Mouse (Mus musculus): ENCODE measurements around the gene Raf1.
A peak's percentile ranks its signal among the peaks of the same experiment; 100 is the strongest.

The Raf1 gene

GRCm38 (mm10) chr6:115610301-115610700 lies 66.1 kb downstream of the Raf1 start:
- DNase-seq: no peak

- DNase-seq: peak; percentile 38
These were observed 67.3 kb downstream of the Raf1 start for GRCm38 (mm10) chr6:115609121-115609520.

GRCm38 (mm10) chr6:115607429-115607828 lies 69.0 kb downstream of the Raf1 start:
- no peak for DNase-seq

- no peak for DNase-seq
These were observed 70.0 kb downstream of the Raf1 start for GRCm38 (mm10) chr6:115606461-115606860.

- DNase-seq: peak; percentile 91
These were observed 74.5 kb downstream of the Raf1 start, which contains the start of gene Mkrn2 for GRCm38 (mm10) chr6:115601715-115602523. Gene Mkrn2, plus strand, starts transcription at chr6:115601902.

- DNase-seq: no peak
These were observed 75.1 kb downstream of the Raf1 start for GRCm38 (mm10) chr6:115601322-115601714.

- DNase-seq: no peak
These were observed 80.8 kb downstream of the Raf1 start for GRCm38 (mm10) chr6:115595667-115596066.

- no peak for DNase-seq
These were observed 82.0 kb downstream of the Raf1 start for GRCm38 (mm10) chr6:115594463-115594862.

- no peak for DNase-seq
These were observed 83.2 kb downstream of the Raf1 start for GRCm38 (mm10) chr6:115593252-115593651.

GRCm38 (mm10) chr6:115592458-115592857 lies 84.0 kb downstream of the Raf1 start, which contains the start of gene Mkrn2os:
Gene Mkrn2os, minus strand, starts transcription at chr6:115592576.
- DNase-seq: no peak

GRCm38 (mm10) chr6:115591692-115592359 lies 84.6 kb downstream of the Raf1 start:
- DNase-seq: no peak

- DNase-seq: no peak
These were observed 90.1 kb downstream of the Raf1 start for GRCm38 (mm10) chr6:115586321-115586720.

- no peak for DNase-seq
These were observed 92.3 kb downstream of the Raf1 start for GRCm38 (mm10) chr6:115584176-115584575.

- no peak for DNase-seq
These were observed 92.9 kb downstream of the Raf1 start for GRCm38 (mm10) chr6:115583430-115584125.

GRCm38 (mm10) chr6:115582328-115583115 lies 93.9 kb downstream of the Raf1 start:
- DNase-seq: no peak

- no peak for DNase-seq
These were observed 95.6 kb downstream of the Raf1 start for GRCm38 (mm10) chr6:115580810-115581209.

- no peak for DNase-seq
These were observed 98.5 kb downstream of the Raf1 start for GRCm38 (mm10) chr6:115577941-115578340.

GRCm38 (mm10) chr6:115577407-115577806 lies 99.0 kb downstream of the Raf1 start:
- DNase-seq: no peak

GRCm38 (mm10) chr6:115574171-115574570 lies 102.3 kb downstream of the Raf1 start:
- DNase-seq: no peak
